Mouse (Mus musculus) myocyte (in vitro differentiated cells): ENCODE measurements around the gene Mlxip.

Source experiments
- CEBPB ChIP-seq: IDR thresholded peaks from 2 replicates; pipeline ENCODE4 v1.6.1; 2011; ENCODE audit warnings: mild to moderate bottlenecking, moderate library complexity; ENCODE audit not compliant: poor library complexity, insufficient read depth, severe bottlenecking
- MAX ChIP-seq: IDR thresholded peaks from one replicate; pipeline ENCODE4 v1.6.1; 2011; ENCODE audit warnings: low read depth, mild to moderate bottlenecking, control low read depth
- MYOD1 ChIP-seq, 3 experiments: IDR thresholded peaks; one replicate each; pipeline ENCODE4 v1.6.1; 2011; ENCODE audit warnings: control low read depth in 2 of 3, low read depth in 2 of 3, mild to moderate bottlenecking in 2 of 3, moderate library complexity in 1 of 3; ENCODE audit not compliant: insufficient read length in 2 of 3, control insufficient read depth in 1 of 3
- MYOG ChIP-seq, 3 experiments: IDR thresholded peaks; one replicate each; pipeline ENCODE4 v1.6.1; 2011; ENCODE audit warnings: control low read depth in 2 of 3, low read depth in 2 of 3, mild to moderate bottlenecking in 2 of 3; ENCODE audit not compliant: insufficient read length in 2 of 3, control insufficient read depth in 1 of 3, insufficient read depth in 1 of 3
- POLR2A ChIP-seq: IDR thresholded peaks from one replicate; pipeline ENCODE4 v1.6.1; 2011; ENCODE audit warnings: low read depth, mild to moderate bottlenecking, control low read depth, moderate library complexity; ENCODE audit not compliant: insufficient read length
- POLR2AphosphoS2 ChIP-seq: IDR thresholded peaks from one replicate; pipeline ENCODE4 v1.6.1; 2011; ENCODE audit warnings: low read depth, control low read depth; ENCODE audit not compliant: insufficient read length
- TCF12 ChIP-seq: IDR thresholded peaks from one replicate; pipeline ENCODE4 v1.6.1; 2011; ENCODE audit warnings: mild to moderate bottlenecking, control low read depth; ENCODE audit not compliant: poor library complexity, insufficient read depth, severe bottlenecking
- TCF3 ChIP-seq: IDR thresholded peaks from one replicate; pipeline ENCODE4 v1.6.1; 2011; ENCODE audit warnings: low read depth, control low read depth; ENCODE audit not compliant: insufficient read length
- USF1 ChIP-seq: IDR thresholded peaks from one replicate; pipeline ENCODE4 v1.6.1; 2011; ENCODE audit warnings: low read depth, mild to moderate bottlenecking, control low read depth, moderate library complexity

DNA sequence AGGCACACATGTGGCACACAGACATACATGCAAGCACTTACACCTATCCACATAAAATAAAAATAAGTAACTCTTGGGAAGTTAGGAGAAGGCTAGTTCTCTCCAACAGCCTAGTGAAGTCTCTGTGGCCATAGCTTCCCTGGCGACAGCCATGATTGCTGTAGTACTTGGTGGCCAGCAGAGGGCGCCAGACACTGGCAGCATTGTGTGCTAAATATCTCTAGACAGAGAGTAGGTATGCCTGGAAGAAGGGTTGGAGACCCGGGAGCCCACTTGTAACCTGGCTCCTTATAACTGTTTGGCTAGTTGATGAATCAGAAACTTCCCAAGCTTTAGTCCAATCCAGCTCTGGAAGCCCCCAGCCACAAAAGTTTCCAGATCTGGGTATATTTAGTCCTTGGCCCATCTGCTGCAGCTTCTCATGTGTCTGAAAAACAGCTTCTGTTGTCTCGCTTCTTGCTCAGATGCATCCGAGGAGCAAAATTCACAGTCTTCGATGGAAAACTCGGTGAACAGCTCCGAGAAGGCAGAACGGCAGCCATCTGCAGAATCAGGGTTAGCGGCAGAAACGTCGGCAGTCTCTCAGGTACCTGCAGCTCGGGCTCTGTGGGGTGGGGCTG is 25.6 kb upstream of the Mlxip start:
- no peak for TF ChIP-seq POLR2A
- TF ChIP-seq MYOD1 (IDR thresholded peaks at IDR 0.05; ENCODE audit: control insufficient read depth in 1 of 3, insufficient read length in 2 of 3, low read depth in 2 of 3): no peak
- no peak for TF ChIP-seq USF1
- TF ChIP-seq MAX: no peak
- no peak for TF ChIP-seq TCF12
- no peak for TF ChIP-seq CEBPB
- no peak for TF ChIP-seq TCF3
- TF ChIP-seq MYOG (IDR thresholded peaks at IDR 0.05; ENCODE audit: control insufficient read depth in 1 of 3, insufficient read depth in 1 of 3, insufficient read length in 2 of 3, low read depth in 2 of 3): no peak
- TF ChIP-seq POLR2AphosphoS2: no peak
